Mouse (Mus musculus): ENCODE results near the gene Mdga1.
A peak's percentile ranks its signal among the peaks of the same experiment; 100 is the strongest.

The Mdga1 gene

DNA sequence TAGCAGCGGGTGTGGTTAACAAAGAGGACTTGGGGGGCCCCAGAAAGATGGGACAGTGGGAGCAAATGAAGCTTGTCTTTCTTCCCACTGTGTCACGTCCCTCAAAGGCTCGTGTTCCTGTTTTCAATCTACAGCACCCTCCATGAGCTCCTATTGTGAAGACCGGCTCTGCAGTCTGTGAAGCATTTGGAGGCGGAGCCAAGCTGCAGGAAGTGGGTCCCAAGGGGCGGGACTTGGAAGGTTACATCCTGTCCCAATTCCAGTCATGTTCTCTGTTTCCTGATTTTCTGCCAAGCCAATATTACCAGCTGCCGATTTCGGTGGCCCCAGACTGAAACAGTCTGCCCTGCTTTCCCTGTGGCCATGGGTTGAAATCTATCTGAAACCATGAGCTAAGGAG is 11.7 kb upstream of the Mdga1 start:
- peak; percentile 79 for DNase-seq (ENCODE audit: low read depth, low spot score)

DNA sequence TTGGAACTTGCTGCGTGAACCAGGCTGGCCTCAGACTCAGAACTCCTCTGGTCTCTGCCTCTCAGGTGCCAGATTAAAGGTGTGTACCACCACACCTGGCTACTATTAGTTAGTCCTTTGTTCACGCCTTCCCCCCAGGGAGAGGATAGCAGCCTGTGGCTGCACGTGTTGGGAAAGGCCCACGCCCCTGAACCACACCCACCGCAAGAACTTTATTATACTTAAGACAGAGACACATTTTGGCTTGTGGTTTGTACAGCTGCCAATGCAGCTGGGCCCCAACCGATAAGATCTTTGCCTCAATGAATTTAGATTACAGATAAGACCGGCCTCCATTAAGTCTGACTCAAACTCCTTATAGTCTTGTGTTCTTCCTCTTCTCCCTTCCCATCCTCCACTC is 10.0 kb upstream of the Mdga1 start:
- DNase-seq (ENCODE audit: low read depth, low spot score) = peak; percentile 34

DNA sequence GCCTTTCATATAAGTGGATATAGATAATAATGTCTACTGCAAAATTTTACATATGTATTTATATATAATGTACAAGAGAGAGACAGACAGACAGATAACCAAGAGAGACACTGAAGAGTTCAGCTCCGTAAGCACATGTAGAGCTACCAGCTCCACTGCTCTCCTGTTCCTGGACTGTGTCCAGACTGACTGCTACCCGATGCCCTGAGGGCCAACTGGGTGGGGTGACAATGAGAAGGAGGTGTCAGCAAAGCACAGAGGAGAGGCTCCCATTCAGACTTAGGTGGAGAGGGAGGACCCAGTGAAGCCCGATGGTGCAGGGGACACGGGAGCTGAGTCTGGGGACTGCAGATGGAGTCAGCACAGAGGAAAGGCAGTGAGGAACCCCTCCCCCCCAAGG is 9.1 kb upstream of the Mdga1 start:
- DNase-seq (ENCODE audit: low read depth, low spot score) = peak; percentile 35

DNA sequence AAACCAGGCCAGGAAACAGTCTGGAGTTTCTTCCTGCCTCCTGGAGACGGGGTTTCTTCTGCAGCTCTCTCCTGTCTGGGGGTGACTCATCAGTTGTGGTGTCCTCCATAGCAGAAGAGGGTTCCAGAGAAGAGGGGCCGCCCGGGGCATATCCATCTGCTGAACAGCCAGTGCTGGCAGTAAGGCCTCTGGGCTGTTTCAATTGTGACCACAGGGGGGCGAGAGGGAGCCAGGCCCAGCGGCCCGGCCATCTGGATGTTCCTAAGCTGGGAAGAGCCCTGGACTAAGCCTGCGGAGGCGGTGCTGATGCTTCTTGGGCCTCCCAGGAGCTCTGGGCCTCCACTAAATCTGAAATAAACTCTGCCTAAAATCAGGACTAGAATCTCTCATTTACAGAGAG is 5.8 kb upstream of the Mdga1 start:
- DNase-seq (ENCODE audit: low read depth, low spot score) = peak; percentile 90

DNA sequence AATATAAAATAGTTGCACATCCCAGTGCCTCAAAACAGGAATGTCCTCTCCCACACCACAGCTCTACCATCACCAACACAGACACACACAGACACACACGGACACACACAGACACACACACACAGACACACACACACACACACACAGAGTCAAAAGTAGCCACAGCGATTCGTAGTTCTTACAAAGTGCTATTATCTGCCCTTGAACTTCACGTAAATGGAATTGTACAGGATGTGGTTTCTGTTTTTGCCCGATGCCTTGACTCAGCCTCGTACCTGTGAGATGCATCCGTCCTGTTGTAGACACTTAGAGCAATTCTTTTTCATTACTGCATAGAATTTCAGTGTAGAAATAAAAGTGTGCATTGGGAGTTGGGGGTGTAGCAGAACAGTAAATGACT is 3.3 kb upstream of the Mdga1 start:
- no peak for DNase-seq (ENCODE audit: low read depth, low spot score)

DNA sequence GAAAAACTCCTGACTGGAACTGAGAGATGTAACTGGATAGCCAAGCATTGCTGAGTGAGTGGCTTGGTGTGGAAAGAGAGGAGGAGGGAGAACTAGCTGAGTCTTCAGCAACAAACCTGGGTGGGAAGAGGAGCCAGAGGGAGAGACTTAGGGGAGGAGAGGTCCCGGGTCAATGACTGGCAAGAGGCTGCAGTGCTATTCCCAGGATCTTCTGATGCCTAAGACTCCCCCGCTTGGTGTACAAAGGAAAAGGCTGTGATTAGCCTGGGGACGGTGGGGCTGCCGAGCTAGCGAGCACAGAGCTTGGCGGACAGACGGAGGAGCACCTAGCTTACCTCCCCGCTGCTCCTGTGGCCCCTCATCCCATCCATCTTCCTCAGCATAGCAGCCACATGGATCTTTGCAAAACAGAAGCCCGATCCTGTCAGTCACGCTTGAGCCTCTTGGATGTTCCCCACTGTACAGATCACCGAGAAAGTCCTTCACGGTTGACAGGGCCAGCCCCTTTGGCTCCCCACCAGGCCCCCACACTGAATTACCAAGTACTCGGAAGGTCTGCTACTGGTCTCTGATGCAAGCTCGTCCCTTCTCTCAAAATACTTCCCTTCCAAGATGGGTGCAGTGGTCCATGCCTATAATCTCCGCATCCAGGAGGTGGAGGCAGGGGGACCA is 2.0 kb upstream of the Mdga1 start:
- no peak for DNase-seq (ENCODE audit: low read depth, low spot score)

DNA sequence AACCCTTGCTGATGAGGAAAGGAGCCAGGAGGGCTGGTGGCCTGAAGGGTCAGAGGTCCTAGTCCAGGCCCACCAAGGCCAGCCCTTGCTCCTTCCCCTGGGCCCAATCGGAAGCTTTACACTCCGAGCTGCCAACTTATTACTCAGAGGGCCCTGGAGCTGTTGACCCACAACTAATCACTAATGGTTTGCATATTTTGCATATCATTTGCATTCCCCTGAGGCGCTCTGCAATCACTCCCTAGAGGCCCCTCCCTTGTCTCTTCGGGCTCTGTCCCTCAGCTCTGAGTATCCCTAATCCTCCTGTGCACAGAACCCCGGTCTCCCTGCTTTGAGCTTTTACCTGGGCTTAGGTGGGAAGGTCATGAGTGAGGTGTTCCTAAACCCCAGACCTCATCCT is 4.4 kb downstream of the Mdga1 start:
- peak; percentile 29 for DNase-seq (ENCODE audit: low read depth, low spot score)

DNA sequence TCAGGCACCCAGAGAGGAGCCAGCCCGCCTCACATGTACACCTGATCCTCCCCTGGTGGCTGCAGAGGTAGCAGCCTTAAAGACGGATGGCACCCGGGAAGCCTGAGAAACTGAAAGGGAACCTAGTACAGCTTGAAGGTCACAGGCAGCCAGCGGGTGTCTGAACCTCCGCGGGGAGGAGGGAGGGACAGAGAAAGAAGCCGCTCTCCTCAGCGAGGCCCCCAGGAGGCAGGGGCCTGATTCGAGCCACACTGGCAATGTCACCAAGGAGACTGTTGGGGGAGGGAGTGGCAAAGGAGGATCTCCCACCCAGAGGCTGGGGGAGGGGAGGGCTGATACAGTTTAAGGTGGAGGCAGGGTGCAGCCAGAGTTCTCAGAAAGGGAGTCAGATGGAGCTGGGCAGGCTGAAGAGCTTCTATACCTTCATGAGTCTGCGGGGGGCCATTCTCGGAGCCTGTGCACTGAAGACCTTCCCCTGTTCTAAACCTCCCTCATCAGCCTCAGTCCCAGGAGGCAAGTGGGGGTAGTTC is 6.1 kb downstream of the Mdga1 start:
- DNase-seq (ENCODE audit: low read depth, low spot score) = peak; percentile 89

DNA sequence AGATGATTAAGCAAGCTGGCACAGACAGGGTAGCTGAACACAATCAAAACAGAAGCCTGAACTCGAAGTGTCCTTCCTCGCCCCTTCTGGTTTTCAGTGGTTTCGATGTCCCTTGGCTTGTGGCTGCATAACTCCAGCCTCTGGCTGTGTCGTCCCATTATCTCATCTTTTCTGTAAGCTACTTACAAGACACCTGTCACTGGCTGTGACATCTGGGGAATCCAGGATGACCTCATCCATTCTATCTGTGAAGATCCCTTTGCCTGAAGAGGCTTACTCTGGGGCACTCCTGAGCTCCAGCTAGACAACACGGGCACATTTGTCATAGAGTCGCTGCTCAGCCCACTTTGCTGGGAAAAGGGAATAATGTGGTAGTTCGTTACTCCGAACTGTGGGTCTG is 14.0 kb downstream of the Mdga1 start:
- DNase-seq (ENCODE audit: low read depth, low spot score) = no peak

DNA sequence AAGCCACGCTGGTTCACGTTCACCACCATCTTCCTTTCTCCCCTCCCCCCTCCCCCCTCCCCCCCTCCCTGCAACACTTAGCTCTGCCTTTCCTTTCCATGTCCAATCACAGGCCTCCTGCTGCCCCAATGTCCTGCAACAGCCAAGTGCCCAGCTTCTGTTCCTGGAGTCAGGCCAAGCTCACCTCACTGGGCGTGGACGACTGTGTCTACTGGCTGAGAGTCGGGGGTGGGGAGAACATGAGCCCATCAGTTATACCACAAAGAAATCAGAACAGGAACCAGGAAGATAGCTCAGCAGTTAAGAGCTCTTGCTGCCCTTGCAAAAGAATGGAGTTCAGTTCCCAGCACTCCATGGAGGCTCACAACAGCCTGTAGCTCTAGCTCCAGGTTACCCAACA is 15.6 kb downstream of the Mdga1 start:
- no peak for DNase-seq (ENCODE audit: low read depth, low spot score)

DNA sequence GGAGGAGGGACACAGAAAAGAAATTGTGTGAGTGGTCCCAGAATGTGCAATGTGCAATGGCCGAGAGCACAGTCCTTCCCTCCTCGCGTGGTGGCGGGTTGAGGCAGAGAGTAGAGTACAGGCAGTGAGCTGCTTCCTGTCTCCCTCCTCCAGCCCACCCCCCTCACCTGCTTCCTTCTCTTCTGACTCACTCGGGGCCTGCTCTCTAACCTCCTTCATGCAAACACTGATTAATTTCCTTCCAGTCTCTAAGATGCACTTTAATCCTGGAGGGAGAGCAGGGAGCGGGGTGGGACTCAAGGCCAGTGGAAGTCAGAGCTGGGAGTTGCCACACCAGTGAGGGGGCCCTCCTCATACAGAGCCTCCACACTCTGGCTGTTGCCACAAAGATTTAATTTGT is 18.8 kb downstream of the Mdga1 start:
- no peak for DNase-seq (ENCODE audit: low read depth, low spot score)

DNA sequence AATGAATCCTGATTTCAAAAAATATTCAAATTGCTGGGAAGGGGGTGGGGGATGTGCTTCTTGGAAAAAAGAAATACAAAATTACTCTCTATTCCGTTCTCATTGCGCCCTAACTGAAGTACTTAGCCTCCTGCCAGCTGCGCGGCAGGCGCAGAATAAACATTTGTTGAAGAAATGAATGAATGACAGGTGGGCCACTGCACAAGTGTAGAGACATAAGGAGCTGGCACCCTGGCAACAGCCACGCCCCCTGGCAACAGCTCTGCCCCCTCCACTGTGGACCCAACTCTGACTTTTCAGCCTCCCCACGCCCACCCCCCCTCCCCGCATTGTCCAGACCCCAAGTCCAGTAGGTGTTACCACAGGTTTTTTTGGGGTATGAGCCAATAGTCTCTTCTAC is 19.3 kb downstream of the Mdga1 start:
- no peak for DNase-seq (ENCODE audit: low read depth, low spot score)

DNA sequence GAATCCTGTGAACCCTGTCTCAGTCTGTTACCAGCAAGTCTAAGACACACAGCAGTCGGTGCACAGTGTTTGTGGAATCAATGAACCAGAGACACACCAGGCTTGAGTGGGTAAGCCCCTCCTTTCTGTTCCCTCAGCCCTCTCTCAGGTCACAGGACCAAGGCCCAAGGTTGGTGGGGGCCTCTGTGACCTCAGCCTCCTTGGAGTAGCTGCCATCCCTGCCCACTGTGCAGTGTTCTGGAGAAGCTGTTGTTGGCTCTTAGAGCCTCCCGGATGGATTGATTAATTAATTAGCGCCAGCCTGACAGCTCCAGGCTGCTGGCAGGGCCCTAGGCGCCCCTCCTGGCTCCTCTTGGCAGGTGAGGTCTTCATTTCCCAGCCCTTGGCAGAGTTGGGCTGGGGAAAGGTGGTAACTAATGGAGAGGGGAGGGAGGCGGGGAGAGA is 22.6 kb downstream of the Mdga1 start:
- no peak for DNase-seq (ENCODE audit: low read depth, low spot score)

DNA sequence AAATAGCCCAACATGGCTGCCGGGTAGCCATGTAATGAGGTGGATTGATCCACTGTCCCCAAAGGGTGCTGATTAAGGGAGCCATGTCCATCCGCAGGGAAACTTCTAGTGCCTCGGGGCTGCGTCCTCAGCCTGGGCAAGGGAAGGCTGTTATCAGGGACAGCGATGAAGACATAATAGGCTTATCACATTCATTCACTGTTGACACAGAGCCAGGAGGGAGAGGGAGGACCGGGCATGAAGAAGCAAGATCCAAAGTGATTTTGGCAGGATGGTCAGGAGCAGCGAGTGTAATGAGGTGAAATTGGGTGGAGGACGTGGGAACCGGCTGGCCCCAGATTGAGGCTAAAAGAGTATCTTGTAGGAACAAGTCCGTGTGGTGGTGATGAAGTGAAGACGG is 25.5 kb downstream of the Mdga1 start:
- no peak for DNase-seq (ENCODE audit: low read depth, low spot score)

DNA sequence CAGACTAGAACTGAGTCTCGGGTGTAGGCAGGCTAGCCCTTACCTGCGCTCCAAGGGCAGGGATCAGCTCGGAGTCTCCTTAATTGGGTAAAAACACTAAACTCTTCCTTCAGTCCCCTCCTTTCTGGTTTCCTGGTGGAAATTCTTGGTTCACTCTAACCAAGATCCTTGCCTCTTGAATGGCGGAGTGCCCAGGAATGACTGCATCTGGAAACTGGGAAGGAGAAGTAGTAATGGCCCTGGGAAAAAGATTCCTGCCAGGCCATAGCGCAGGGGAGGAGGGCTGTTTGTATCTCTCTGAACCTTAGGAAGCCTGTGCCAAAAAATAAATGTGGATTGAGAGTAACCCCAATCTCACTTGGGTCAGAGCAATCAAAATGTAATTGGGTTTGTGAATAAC is 30.9 kb downstream of the Mdga1 start:
- DNase-seq (ENCODE audit: low read depth, low spot score) = no peak

DNA sequence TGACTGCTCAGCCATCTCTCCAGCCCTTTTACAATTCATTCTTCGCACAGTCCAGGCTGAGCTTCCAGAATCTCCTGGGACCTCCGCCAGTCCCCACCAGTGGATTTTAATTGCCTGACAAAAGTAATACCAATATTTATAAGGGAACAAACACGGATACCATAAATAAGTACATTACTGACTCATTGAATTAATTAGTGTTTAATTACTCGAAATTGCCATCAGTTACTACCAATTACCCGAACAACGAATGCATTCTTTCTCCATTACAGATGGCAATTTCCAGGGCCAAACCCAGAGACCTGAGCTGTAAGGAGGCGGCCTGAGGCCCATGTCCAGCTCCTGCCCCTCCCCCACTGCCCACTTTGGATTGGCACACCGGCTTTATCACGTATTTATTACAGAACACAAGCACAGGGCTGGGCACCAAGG is 32.5 kb downstream of the Mdga1 start:
- no peak for DNase-seq (ENCODE audit: low read depth, low spot score)

DNA sequence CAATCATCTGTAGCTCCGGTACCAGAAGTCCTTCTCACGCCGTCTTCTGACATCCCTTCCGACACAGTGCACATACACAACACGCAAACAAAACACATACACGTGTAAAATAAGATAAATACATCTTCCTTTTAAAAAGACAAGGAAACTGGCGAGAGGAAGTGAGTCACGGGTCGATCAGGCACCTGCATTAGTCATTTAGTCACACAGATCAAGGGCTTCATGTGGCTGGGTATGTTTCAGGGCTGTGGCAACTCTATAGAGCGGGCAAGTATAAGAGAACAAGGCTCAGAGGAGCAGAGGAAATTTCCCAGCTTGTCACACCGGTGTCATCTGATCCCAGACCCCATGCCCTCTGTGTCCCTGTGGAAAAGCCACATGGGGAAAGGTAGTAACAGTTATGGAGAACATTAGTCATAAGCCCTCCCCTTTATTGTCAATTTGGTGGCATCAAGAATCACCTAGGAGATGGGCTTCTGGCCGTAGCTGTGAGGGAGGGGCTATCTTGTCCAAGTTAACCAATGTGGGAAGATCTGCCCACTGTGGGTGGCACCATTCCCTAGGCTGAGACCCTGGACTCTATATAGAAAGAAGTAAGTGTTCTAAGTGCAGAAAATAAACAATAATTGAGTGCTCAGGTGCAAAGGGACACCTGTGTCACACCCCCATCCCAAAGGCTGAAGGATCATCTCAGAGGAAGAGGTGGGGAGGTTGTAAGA is 35.6 kb downstream of the Mdga1 start:
- DNase-seq (ENCODE audit: low read depth, low spot score) = no peak

DNA sequence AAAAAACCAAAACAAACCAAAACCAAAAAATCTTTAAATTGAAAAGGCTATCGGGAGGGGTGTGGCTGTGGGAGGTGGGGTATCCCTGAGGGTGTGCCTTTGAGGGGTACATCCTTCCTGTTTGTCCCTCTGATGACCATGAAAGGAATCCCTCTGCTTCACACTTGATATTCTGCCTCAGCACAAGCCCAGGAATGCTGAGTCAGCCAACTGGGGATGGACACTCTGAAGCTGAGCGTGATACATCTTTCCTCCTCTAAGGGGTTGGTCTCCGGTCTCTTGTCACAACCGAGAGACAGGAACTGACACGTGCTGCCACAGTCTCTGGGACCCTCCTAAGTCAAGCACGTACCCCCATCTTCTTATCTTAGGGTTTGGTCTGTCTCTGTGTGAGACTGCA is 37.1 kb downstream of the Mdga1 start:
- no peak for DNase-seq (ENCODE audit: low read depth, low spot score)

DNA sequence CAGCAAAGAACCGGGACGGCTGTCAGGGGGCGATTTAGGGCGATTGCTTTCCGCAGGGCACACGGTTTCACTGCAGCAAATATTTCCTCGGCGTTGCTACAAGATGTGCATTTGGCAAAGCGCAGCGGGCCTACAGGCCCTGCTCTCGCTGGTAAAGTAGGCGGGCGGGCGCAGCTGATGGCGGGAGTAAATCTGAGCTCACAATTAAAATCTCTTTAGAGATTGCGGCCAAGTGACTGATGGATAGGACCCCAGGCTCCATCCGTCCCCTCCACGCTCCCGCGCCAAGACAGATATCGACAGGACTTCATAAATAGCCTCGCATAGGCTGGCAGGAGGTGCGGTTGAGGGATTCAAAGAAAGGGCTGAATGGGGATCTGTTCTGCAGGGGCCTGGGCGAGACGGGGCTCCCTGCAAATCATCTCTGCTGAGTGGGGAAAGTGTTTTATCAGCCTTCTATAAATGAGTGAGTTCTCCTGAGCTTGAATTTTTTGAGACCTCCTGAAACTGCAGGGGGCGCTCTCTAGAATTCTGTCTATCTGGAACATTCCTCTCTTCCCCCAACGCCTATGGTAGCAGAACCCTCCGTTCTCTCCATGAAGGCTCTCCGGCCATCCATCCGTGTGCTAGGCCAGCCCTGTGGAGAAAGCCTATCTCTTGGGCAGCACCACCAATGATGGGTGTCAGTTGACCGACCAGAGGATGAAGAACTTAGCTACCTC is 38.5 kb downstream of the Mdga1 start:
- peak; percentile 77 for DNase-seq (ENCODE audit: low read depth, low spot score)

DNA sequence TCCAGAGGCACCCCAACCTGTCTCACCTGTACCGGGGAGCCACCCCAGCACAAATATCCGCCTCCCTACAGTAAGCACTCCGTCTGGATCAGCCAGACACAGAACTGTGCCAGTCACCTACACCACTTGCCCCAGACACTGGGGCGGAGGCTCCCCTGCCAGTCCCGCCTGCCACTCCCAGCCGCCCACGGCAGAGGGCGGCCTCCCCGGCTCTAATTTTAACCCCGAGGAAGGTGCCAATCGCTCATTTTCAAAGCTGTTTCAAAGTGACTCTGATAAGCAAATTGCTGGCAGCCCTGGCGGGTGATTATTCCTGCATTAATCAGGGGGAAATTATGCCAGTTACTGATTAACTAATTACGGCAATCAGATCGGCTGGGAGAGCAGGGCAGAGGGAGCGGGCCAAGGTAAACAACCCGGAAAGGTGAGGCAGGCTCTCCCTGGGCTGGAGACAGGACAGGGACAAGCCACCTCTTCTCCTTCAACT is 41.1 kb downstream of the Mdga1 start:
- peak; percentile 28 for DNase-seq (ENCODE audit: low read depth, low spot score)

DNA sequence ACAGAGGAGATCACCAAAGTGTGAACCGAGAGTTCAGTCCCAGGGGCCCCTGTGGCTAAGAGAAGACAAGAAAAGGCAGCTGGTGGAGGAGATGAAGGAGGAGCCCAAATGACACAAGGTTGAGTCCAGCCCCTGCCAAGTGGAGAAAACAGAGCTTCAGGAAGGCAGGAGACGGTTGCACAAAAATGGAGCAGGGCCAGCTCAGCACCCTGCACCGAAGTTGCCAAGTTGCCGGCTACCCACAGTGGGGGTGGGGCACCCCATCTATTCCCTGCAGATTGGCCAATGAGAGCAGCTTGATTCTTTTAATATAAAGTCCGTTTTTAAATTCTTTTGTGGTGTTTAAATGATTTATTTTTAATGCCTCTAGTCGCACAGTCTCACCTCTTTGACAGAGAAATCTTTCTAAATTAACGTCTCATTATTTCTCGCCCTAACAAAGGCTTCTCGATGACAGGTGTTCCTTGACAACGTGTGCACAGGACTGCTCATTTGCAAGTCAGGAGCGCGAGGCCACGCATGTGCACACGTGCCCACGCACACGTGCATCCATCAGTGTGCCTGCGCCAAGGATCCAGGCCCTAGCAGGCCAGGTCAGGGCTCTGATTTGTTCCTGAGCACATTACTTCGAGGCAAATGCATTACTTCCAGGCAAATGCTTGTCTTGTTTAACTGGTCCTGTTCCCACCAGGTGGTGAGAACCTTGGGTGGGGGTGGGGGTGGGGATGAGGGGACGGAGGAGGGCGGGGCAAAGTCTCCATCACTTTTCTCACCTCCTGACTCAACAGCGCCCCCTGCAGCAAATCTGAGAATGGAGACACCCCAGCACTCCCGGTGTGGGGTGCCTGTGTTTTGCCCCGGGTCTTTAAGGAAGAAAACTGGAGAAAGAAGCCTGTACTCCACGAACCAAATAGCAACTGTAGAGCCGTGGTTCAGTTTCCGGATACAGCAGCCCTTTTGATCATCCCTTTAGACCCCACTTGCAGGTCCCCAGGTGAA is 44.0 kb downstream of the Mdga1 start:
- peak; percentile 65 for DNase-seq (ENCODE audit: low read depth, low spot score)
